8 mouse cellular contexts compared by ENCODE assay signal in genomic region chr7:45460860-45461314, GRCm38 (mm10). TPM values are rescaled to one million over a fixed set of nuclear protein-coding genes. Genes with fewer than 3 reads are reported as not detected.
DNase-seq lines count a peak whose midpoint lies in the region; ATAC-seq and TF ChIP-seq lines count a peak whose summit lies in the region.

No protein-coding gene starts in this region.

- H3K4me1 ChIP-seq in forebrain, embryonic 13.5 days, result peaks cover 49% of the 10 kb centered on the region
- peaks cover 19% of the 10 kb centered on the region for H3K4me1 ChIP-seq in hindbrain, embryonic 11.5 days (replicated peaks; ENCODE audit: control insufficient read depth, insufficient read depth, low read length)
- H3K4me1 ChIP-seq in limb, embryonic 14.5 days (ENCODE audit: control insufficient read depth, insufficient read depth, low read length), result peaks cover 36% of the 10 kb centered on the region
- peaks cover 58% of the 10 kb centered on the region for H3K4me1 ChIP-seq in midbrain, embryonic 13.5 days (replicated peaks)

- intact Hi-C loops in left cerebral cortex, postnatal 14 days (cut with DNase I), result loop anchor here (10.0 kb wide), 1 partner anchor 244 kb away; the partner anchor contains the start of gene Dbp

- no peak for TF ChIP-seq POLR2A in limb, embryonic 14.5 days (IDR thresholded peaks at IDR 0.05; ENCODE audit: borderline replicate concordance, extremely low read depth, insufficient read depth, insufficient read length)

- no peak for ATAC-seq in forebrain, embryonic 13.5 days
- no peak for ATAC-seq in hindbrain, embryonic 11.5 days (ENCODE audit: low FRiP score)
- ATAC-seq in limb, embryonic 14.5 days (ENCODE audit: low FRiP score, low read depth), result peak; percentile 17; the same call in 1 of the 2 replicates
- no peak for ATAC-seq in midbrain, embryonic 13.5 days

- 0 out of 2 replicates have a peak overlapping the region, but pooled peaks have one; percentile 10 for H3K4me2 ChIP-seq in forebrain, embryonic 13.5 days
- H3K4me2 ChIP-seq in hindbrain, embryonic 11.5 days (replicated peaks; ENCODE audit: low read depth, low read length), result peak overlapping the region; percentile 7; the same call in 1 of the 2 replicates
- H3K4me2 ChIP-seq in limb, embryonic 14.5 days (replicated peaks; ENCODE audit: low read depth, low read length, severe bottlenecking), result peak overlapping the region; percentile 69
- peak overlapping the region; percentile 56; the same call in 1 of the 2 replicates for H3K4me2 ChIP-seq in midbrain, embryonic 13.5 days (replicated peaks)

- no peaks in the 10 kb centered on the region for H3K27me3 ChIP-seq in forebrain, embryonic 13.5 days
- no peaks in the 10 kb centered on the region for H3K27me3 ChIP-seq in hindbrain, embryonic 11.5 days (ENCODE audit: control insufficient read depth, insufficient read depth, low read length)
- no peaks in the 10 kb centered on the region for H3K27me3 ChIP-seq in limb, embryonic 14.5 days (ENCODE audit: control insufficient read depth, insufficient read depth, low read length)
- H3K27me3 ChIP-seq in midbrain, embryonic 13.5 days, result no peaks in the 10 kb centered on the region

- H3K27ac ChIP-seq in forebrain, embryonic 13.5 days, result peak overlapping the region; percentile 79
- peak overlapping the region; percentile 84 for H3K27ac ChIP-seq in hindbrain, embryonic 11.5 days (ENCODE audit: low read depth, low read length)
- peak overlapping the region; percentile 88 for H3K27ac ChIP-seq in limb, embryonic 14.5 days (replicated peaks; ENCODE audit: low read depth, low read length)
- peak overlapping the region; percentile 95 for H3K27ac ChIP-seq in midbrain, embryonic 13.5 days

- H3K9ac ChIP-seq in forebrain, embryonic 13.5 days, result no peak overlapping the region
- H3K9ac ChIP-seq in hindbrain, embryonic 11.5 days (ENCODE audit: low read depth, low read length), result peak overlapping the region; percentile 25; the same call in 1 of the 2 replicates
- no peak overlapping the region for H3K9ac ChIP-seq in limb, embryonic 14.5 days (ENCODE audit: low read depth, low read length, severe bottlenecking)
- H3K9ac ChIP-seq in midbrain, embryonic 13.5 days (replicated peaks), result peak overlapping the region; percentile 61; the same call in 1 of the 2 replicates

- WGBS in forebrain, embryonic 13.5 days, result 51% methylated on average over 13 of the region's 13 CpGs
- 24% methylated on average over 13 of the region's 13 CpGs for WGBS in hindbrain, embryonic 11.5 days
- WGBS in limb, embryonic 14.5 days, result 11% methylated on average over 13 of the region's 13 CpGs
- WGBS in midbrain, embryonic 13.5 days, result 58% methylated on average over 13 of the region's 13 CpGs

- no peak overlapping the region for H3K4me3 ChIP-seq in forebrain, embryonic 13.5 days
- no peak overlapping the region for H3K4me3 ChIP-seq in hindbrain, embryonic 11.5 days (ENCODE audit: low read depth, low read length)
- H3K4me3 ChIP-seq in limb, embryonic 14.5 days (replicated peaks; ENCODE audit: low read length), result peak overlapping the region; percentile 73; the same call in 1 of the 2 replicates
- H3K4me3 ChIP-seq in midbrain, embryonic 13.5 days (replicated peaks), result no peak overlapping the region

- H3K36me3 ChIP-seq in forebrain, embryonic 13.5 days (ENCODE audit: poor library complexity, severe bottlenecking), result peaks cover 72% of the 10 kb centered on the region
- H3K36me3 ChIP-seq in hindbrain, embryonic 11.5 days (ENCODE audit: control insufficient read depth, insufficient read depth, low read length), result peaks cover 11% of the 10 kb centered on the region; the same call in 1 of the 2 replicates
- peaks cover 63% of the 10 kb centered on the region for H3K36me3 ChIP-seq in limb, embryonic 14.5 days (ENCODE audit: control insufficient read depth, insufficient read depth, low read length)
- H3K36me3 ChIP-seq in midbrain, embryonic 13.5 days, result peaks cover 59% of the 10 kb centered on the region

- DNase-seq in left cerebral cortex, postnatal 14 days (ENCODE audit: low spot score in 2 of 2), result peak; percentile 41 to 42
- DNase-seq in left cerebral cortex, adult 11 months (ENCODE audit: low spot score), result no peak
- peak; percentile 62 for DNase-seq in brain, adult 2 months (ENCODE audit: low read depth, low spot score)
- peak; percentile 45 for DNase-seq in hindbrain, embryonic 11.5 days (ENCODE audit: low spot score)
- DNase-seq in limb, embryonic 14.5 days (ENCODE audit: low spot score), result peak; percentile 86
- peak; percentile 53 for DNase-seq in thymus, postnatal 4 days

- no peaks in the 10 kb centered on the region for H3K9me3 ChIP-seq in forebrain, embryonic 13.5 days (replicated peaks)
- no peaks in the 10 kb centered on the region for H3K9me3 ChIP-seq in hindbrain, embryonic 11.5 days (ENCODE audit: control insufficient read depth, low read length)
- H3K9me3 ChIP-seq in limb, embryonic 14.5 days (ENCODE audit: control insufficient read depth, low read length), result no peaks in the 10 kb centered on the region
- H3K9me3 ChIP-seq in midbrain, embryonic 13.5 days, result no peaks in the 10 kb centered on the region

RNA-seq across cellular contexts. Expression of gene Ftl1, which starts 1.2 kb away (rescaled TPM):
- total RNA-seq in left cerebral cortex, postnatal 14 days (2021), result 100 to 1,000 TPM; 287 to 302 TPM
- polyA plus RNA-seq in forebrain, embryonic 13.5 days (2015; fragmentation: Nextera tagmentation; extraction: Ambion mirVana), result 6,730 and 6,791 TPM in 2 replicates
- 5,748 and 5,943 TPM in 2 replicates for polyA plus RNA-seq in hindbrain, embryonic 11.5 days (2014; fragmentation: Nextera tagmentation; extraction: Ambion mirVana)
- 1,503 and 2,450 TPM in 2 replicates for polyA plus RNA-seq in limb, embryonic 14.5 days (2012; rRNA removed)
- polyA plus RNA-seq in limb, embryonic 14.5 days (2014; fragmentation: Nextera tagmentation; extraction: Ambion mirVana), result 4,726 and 4,986 TPM in 2 replicates
- 6,845 and 7,096 TPM in 2 replicates for polyA plus RNA-seq in midbrain, embryonic 13.5 days (2015; fragmentation: Nextera tagmentation; extraction: Ambion mirVana)

RNA-seq across cellular contexts. Expression of gene Bax, which starts 5.8 kb away (rescaled TPM):
- 10 to 100 TPM; 75.0 to 81.0 TPM for total RNA-seq in left cerebral cortex, postnatal 14 days (2021)
- 243 and 272 TPM in 2 replicates for polyA plus RNA-seq in forebrain, embryonic 13.5 days (2015; fragmentation: Nextera tagmentation; extraction: Ambion mirVana)
- polyA plus RNA-seq in hindbrain, embryonic 11.5 days (2014; fragmentation: Nextera tagmentation; extraction: Ambion mirVana), result 128 and 196 TPM in 2 replicates
- 127 and 164 TPM in 2 replicates for polyA plus RNA-seq in limb, embryonic 14.5 days (2012; rRNA removed)
- polyA plus RNA-seq in limb, embryonic 14.5 days (2014; fragmentation: Nextera tagmentation; extraction: Ambion mirVana), result 133 and 140 TPM in 2 replicates
- polyA plus RNA-seq in midbrain, embryonic 13.5 days (2015; fragmentation: Nextera tagmentation; extraction: Ambion mirVana), result 259 and 265 TPM in 2 replicates

RNA-seq across cellular contexts. Expression of gene Tulp2, which starts 20.8 kb away (rescaled TPM):
- total RNA-seq in left cerebral cortex, postnatal 14 days (2021), result not detected
- polyA plus RNA-seq in forebrain, embryonic 13.5 days (2015; fragmentation: Nextera tagmentation; extraction: Ambion mirVana), result 0.11 and 0.22 TPM in 2 replicates
- 0.40 and 0.54 TPM in 2 replicates for polyA plus RNA-seq in hindbrain, embryonic 11.5 days (2014; fragmentation: Nextera tagmentation; extraction: Ambion mirVana)
- 0.82 and 1.3 TPM in 2 replicates for polyA plus RNA-seq in limb, embryonic 14.5 days (2012; rRNA removed)
- 1.2 and 2.0 TPM in 2 replicates for polyA plus RNA-seq in limb, embryonic 14.5 days (2014; fragmentation: Nextera tagmentation; extraction: Ambion mirVana)
- 0.22 TPM in 1 of 2 replicates, not detected in the other for polyA plus RNA-seq in midbrain, embryonic 13.5 days (2015; fragmentation: Nextera tagmentation; extraction: Ambion mirVana)

RNA-seq across cellular contexts. Expression of gene Ruvbl2, which starts 23.0 kb away (rescaled TPM):
- 10 to 100 TPM; 32.1 to 35.6 TPM for total RNA-seq in left cerebral cortex, postnatal 14 days (2021)
- polyA plus RNA-seq in forebrain, embryonic 13.5 days (2015; fragmentation: Nextera tagmentation; extraction: Ambion mirVana), result 153 and 173 TPM in 2 replicates
- polyA plus RNA-seq in hindbrain, embryonic 11.5 days (2014; fragmentation: Nextera tagmentation; extraction: Ambion mirVana), result 168 and 178 TPM in 2 replicates
- 120 TPM in 2 replicates for polyA plus RNA-seq in limb, embryonic 14.5 days (2012; rRNA removed)
- 119 and 126 TPM in 2 replicates for polyA plus RNA-seq in limb, embryonic 14.5 days (2014; fragmentation: Nextera tagmentation; extraction: Ambion mirVana)
- polyA plus RNA-seq in midbrain, embryonic 13.5 days (2015; fragmentation: Nextera tagmentation; extraction: Ambion mirVana), result 121 and 123 TPM in 2 replicates

RNA-seq across cellular contexts. Expression of gene Gm45808, which starts 25.7 kb away (rescaled TPM):
- total RNA-seq in left cerebral cortex, postnatal 14 days (2021), result 1 to 10 TPM in 1 of 2 experiments, under 1 TPM in 1; 0.88 to 1.7 TPM
- polyA plus RNA-seq in forebrain, embryonic 13.5 days (2015; fragmentation: Nextera tagmentation; extraction: Ambion mirVana), result 0.26 TPM in 1 of 2 replicates, not detected in the other
- polyA plus RNA-seq in hindbrain, embryonic 11.5 days (2014; fragmentation: Nextera tagmentation; extraction: Ambion mirVana), result not detected in 2 replicates
- polyA plus RNA-seq in limb, embryonic 14.5 days (2012; rRNA removed), result not detected in 2 replicates
- polyA plus RNA-seq in limb, embryonic 14.5 days (2014; fragmentation: Nextera tagmentation; extraction: Ambion mirVana), result not detected in 2 replicates
- polyA plus RNA-seq in midbrain, embryonic 13.5 days (2015; fragmentation: Nextera tagmentation; extraction: Ambion mirVana), result not detected in 2 replicates

Comparison
In these comparisons a context has a peak if more than half of its experiments do, and no peak if none do; other contexts are left out.
1. H3K4me2 ChIP-seq: peak in every context shown above with its lines; median percentile 69 in limb, embryonic 14.5 days; 56 in midbrain, embryonic 13.5 days; 10 in forebrain, embryonic 13.5 days; 7 in hindbrain, embryonic 11.5 days.
2. H3K9ac ChIP-seq: peak in hindbrain, embryonic 11.5 days (single experiment) and midbrain, embryonic 13.5 days (single experiment); none in forebrain, embryonic 13.5 days (single experiment) and limb, embryonic 14.5 days (single experiment).
3. Peak in every context shown above with its lines, with median percentiles within 50 percentile points of each other: H3K27ac ChIP-seq.